Mouse (Mus musculus) midbrain, embryonic 16.5 days (tissue): ENCODE results near the gene Grik4. TPM values are rescaled to one million over a fixed set of nuclear protein-coding genes. Genes with fewer than 3 reads are reported as not detected.

Experiments used
- ATAC-seq: fragments of 200-750 bp; cut with Nextera tagmentation; 2 replicates; pipeline ENCODE4 v1.8.0; 2017; ENCODE audit warnings: moderate TSS enrichment
- H3K27ac ChIP-seq: fragments of 300-500 bp; sonication (generic); 2 replicates; pipeline ENCODE4 v1.5.1; 2014; ENCODE audit warnings: mild to moderate bottlenecking, low read length, mixed read lengths
- H3K27me3 ChIP-seq: fragments of 300-500 bp; sonication (generic); 2 replicates; pipeline ENCODE4 v1.6.1; 2014; ENCODE audit warnings: low read depth, low read length, mixed read lengths; ENCODE audit not compliant: control insufficient read depth, insufficient read depth
- H3K36me3 ChIP-seq: fragments of 300-500 bp; sonication (generic); 2 replicates; pipeline ENCODE4 v1.6.1; 2014; ENCODE audit warnings: mild to moderate bottlenecking, low read length, moderate library complexity, mixed read lengths; ENCODE audit not compliant: control insufficient read depth, insufficient read depth
- H3K4me1 ChIP-seq: fragments of 300-500 bp; sonication (generic); 2 replicates; pipeline ENCODE4 v1.6.1; 2014; ENCODE audit warnings: mild to moderate bottlenecking, low read length, mixed read lengths; ENCODE audit not compliant: control insufficient read depth, insufficient read depth
- H3K4me2 ChIP-seq: fragments of 300-500 bp; sonication (generic); 2 replicates; pipeline ENCODE4 v1.6.1; 2014; ENCODE audit warnings: mild to moderate bottlenecking, low read length, mixed read lengths
- H3K4me3 ChIP-seq: fragments of 300-500 bp; sonication (generic); 2 replicates; pipeline ENCODE4 v1.5.1; 2014; ENCODE audit warnings: low read depth, mild to moderate bottlenecking, low read length, moderate library complexity, mixed read lengths
- H3K9ac ChIP-seq: fragments of 300-500 bp; sonication (generic); 2 replicates; pipeline ENCODE4 v1.6.1; 2014; ENCODE audit warnings: low read depth, low read length, mixed read lengths
- H3K9me3 ChIP-seq: fragments of 300-500 bp; sonication (generic); replicated peaks from 2 replicates; pipeline ENCODE4 v1.6.1; 2014; ENCODE audit warnings: mild to moderate bottlenecking, low read length, mixed read lengths; ENCODE audit not compliant: control insufficient read depth, poor library complexity, severe bottlenecking
- WGBS: fragments of 180-500 bp; shearing (Covaris S2); extraction: QIAGEN DNeasy Blood & Tissue Kit; methylation state at CpG from one replicate; pipeline ENCODE4 v1.1.7; 2014; 5-methylcytosine and 5-hydroxymethylcytosine counted together
- polyA plus RNA-seq: library from polyadenylated mRNA; unstranded; fragments of >200 nt; fragmentation: Nextera tagmentation; extraction: Ambion mirVana; gene quantifications from 2 replicates; pipeline ENCODE4 v1.2.1, GENCODE M21; 2015

Gene Grik4
- polyA plus RNA-seq, 1 experiment from 2014 or later = 11.7 TPM

GRCm38 (mm10) chr9:42920190-42920589 is 24.1 kb downstream of the Grik4 start:
- WGBS = 37% methylated on average over 7 of the region's 7 CpGs
- no peaks in the 10 kb centered on the region for H3K9me3 ChIP-seq
- no peak overlapping the region for H3K27ac ChIP-seq
- H3K4me3 ChIP-seq = no peak overlapping the region
- no peaks in the 10 kb centered on the region for H3K36me3 ChIP-seq
- no peaks in the 10 kb centered on the region for H3K27me3 ChIP-seq
- H3K4me1 ChIP-seq = peaks cover 3% of the 10 kb centered on the region; the same call in 1 of the 2 replicates
- no peak overlapping the region for H3K4me2 ChIP-seq
- ATAC-seq = no peak
- no peak overlapping the region for H3K9ac ChIP-seq

GRCm38 (mm10) chr9:42917911-42918310 is 26.4 kb downstream of the Grik4 start:
- no peak overlapping the region for H3K27ac ChIP-seq
- H3K27me3 ChIP-seq = no peaks in the 10 kb centered on the region
- H3K36me3 ChIP-seq = no peaks in the 10 kb centered on the region
- no peak for ATAC-seq
- H3K9ac ChIP-seq = no peak overlapping the region
- H3K9me3 ChIP-seq = no peaks in the 10 kb centered on the region
- WGBS = 72% methylated on average over 7 of the region's 7 CpGs
- H3K4me3 ChIP-seq = no peak overlapping the region
- H3K4me2 ChIP-seq = no peak overlapping the region
- H3K4me1 ChIP-seq = peaks cover 3% of the 10 kb centered on the region; the same call in 1 of the 2 replicates

GRCm38 (mm10) chr9:42913201-42913600 is 31.1 kb downstream of the Grik4 start:
- H3K27me3 ChIP-seq = no peaks in the 10 kb centered on the region
- whole genome bisulfite sequencing = 86% methylated on average over 2 of the region's 2 CpGs

GRCm38 (mm10) chr9:42908657-42909313 is 35.5 kb downstream of the Grik4 start:
- no peak overlapping the region for H3K27ac ChIP-seq
- H3K4me2 ChIP-seq = no peak overlapping the region
- H3K9me3 ChIP-seq = no peaks in the 10 kb centered on the region; the same call in 1 of the 2 replicates
- ATAC-seq = no peak
- no peak overlapping the region for H3K4me3 ChIP-seq
- no peak overlapping the region for H3K9ac ChIP-seq
- no peaks in the 10 kb centered on the region for H3K36me3 ChIP-seq
- no peaks in the 10 kb centered on the region for H3K27me3 ChIP-seq
- WGBS = 54% methylated on average over 8 of the region's 8 CpGs
- peaks cover 10% of the 10 kb centered on the region for H3K4me1 ChIP-seq

More at GRCm38 (mm10) chr9:42913201-42913600, 31.1 kb downstream of the Grik4 start:
- no peaks in the 10 kb centered on the region for H3K36me3 ChIP-seq
- no peaks in the 10 kb centered on the region for H3K9me3 ChIP-seq
- no peak overlapping the region for H3K27ac ChIP-seq
- H3K9ac ChIP-seq = no peak overlapping the region
- no peak for ATAC-seq
- H3K4me1 ChIP-seq = peaks cover 3% of the 10 kb centered on the region; the same call in 1 of the 2 replicates
- H3K4me3 ChIP-seq = no peak overlapping the region
- H3K4me2 ChIP-seq = no peak overlapping the region

- ATAC-seq = no peak
- H3K9me3 ChIP-seq = no peaks in the 10 kb centered on the region; the same call in 1 of the 2 replicates
- no peaks in the 10 kb centered on the region for H3K27me3 ChIP-seq
- H3K36me3 ChIP-seq = no peaks in the 10 kb centered on the region
- H3K9ac ChIP-seq = no peak overlapping the region
- peaks cover 11% of the 10 kb centered on the region; the same call in 1 of the 2 replicates for H3K4me1 ChIP-seq
- H3K4me3 ChIP-seq = no peak overlapping the region
- WGBS = 23% methylated on average over 3 of the region's 3 CpGs
- no peak overlapping the region for H3K4me2 ChIP-seq
- H3K27ac ChIP-seq = no peak overlapping the region
These were observed 37.3 kb downstream of the Grik4 start for GRCm38 (mm10) chr9:42906995-42907394.

GRCm38 (mm10) chr9:42898091-42898591 is 46.2 kb downstream of the Grik4 start:
- ATAC-seq = peak; percentile 59
- Histone ChIP-seq H3K4me3 (peak overlapping the region; percentile 51), H3K27me3 (no peaks in the 10 kb centered on the region), H3K9me3 (no peaks in the 10 kb centered on the region), H3K9ac (peak overlapping the region; percentile 71), H3K36me3 (no peaks in the 10 kb centered on the region), H3K4me1 (peaks cover 29% of the 10 kb centered on the region), H3K27ac (peak overlapping the region; percentile 68), H3K4me2 (peak overlapping the region; percentile 94)
- 2% methylated on average over 11 of the region's 11 CpGs for WGBS

- Histone ChIP-seq H3K4me3 (peak overlapping the region; percentile 51), H3K27ac (peak overlapping the region; percentile 68), H3K9me3 (no peaks in the 10 kb centered on the region), H3K9ac (peak overlapping the region; percentile 71), H3K36me3 (no peaks in the 10 kb centered on the region), H3K4me1 (peaks cover 29% of the 10 kb centered on the region), H3K4me2 (peak overlapping the region; percentile 94), H3K27me3 (no peaks in the 10 kb centered on the region)
- peak; percentile 75 for ATAC-seq
- 0% methylated on average over 45 of the region's 52 CpGs for WGBS
These were observed 46.8 kb downstream of the Grik4 start for GRCm38 (mm10) chr9:42897361-42898051.

GRCm38 (mm10) chr9:42896421-42897210 is 47.7 kb downstream of the Grik4 start:
- Histone ChIP-seq H3K4me3 (peak overlapping the region; percentile 51), H3K4me2 (peak overlapping the region; percentile 94), H3K36me3 (no peaks in the 10 kb centered on the region), H3K27me3 (no peaks in the 10 kb centered on the region), H3K9me3 (no peaks in the 10 kb centered on the region), H3K27ac (peak overlapping the region; percentile 68), H3K9ac (peak overlapping the region; percentile 71; the same call in 1 of the 2 replicates), H3K4me1 (peaks cover 21% of the 10 kb centered on the region)
- ATAC-seq = peak; percentile 43; the same call in 1 of the 2 replicates
- WGBS = 4% methylated on average over 16 of the region's 16 CpGs
